Mouse (Mus musculus): ENCODE results near the gene Cnnm2. TPM values are rescaled to one million over a fixed set of nuclear protein-coding genes. Genes with fewer than 3 reads are reported as not detected.
A peak's percentile ranks its signal among the peaks of the same experiment; 100 is the strongest.

The Cnnm2 gene
- polyA plus RNA-seq, 1 experiment = 7.4 TPM

- WGBS = 93% methylated on average over 13 of the region's 13 CpGs
- H3K4me1 ChIP-seq (replicated peaks; ENCODE audit: control insufficient read depth, insufficient read depth, low read length) = peaks cover 8% of the 10 kb centered on the region; the same call in 1 of the 2 replicates
- no peak overlapping the region for H3K27ac ChIP-seq (ENCODE audit: control insufficient read depth, insufficient read depth, low read length)
- no peaks in the 10 kb centered on the region for H3K36me3 ChIP-seq (ENCODE audit: control insufficient read depth, insufficient read depth, low read length)
- no peak overlapping the region for H3K4me3 ChIP-seq (ENCODE audit: control insufficient read depth, insufficient read depth, low read length)
- TF ChIP-seq POLR2A (IDR thresholded peaks at IDR 0.05; ENCODE audit: control insufficient read depth, extremely low read depth, insufficient read depth, low read length, poor library complexity) (no peak), CTCF (IDR thresholded peaks at IDR 0.05; ENCODE audit: borderline replicate concordance, control insufficient read depth, extremely low read depth, insufficient read depth, low read length, poor library complexity) (no peak)
- DNase-seq = no peak
- no peaks in the 10 kb centered on the region for H3K27me3 ChIP-seq (ENCODE audit: control insufficient read depth, insufficient read depth, low read length)
Observed at GRCm38 (mm10) chr19:46877886-46878285, 116.5 kb downstream of the Cnnm2 start.

- 49% methylated on average over 13 of the region's 13 CpGs for WGBS
- no peaks in the 10 kb centered on the region for H3K36me3 ChIP-seq (ENCODE audit: control insufficient read depth, insufficient read depth, low read length)
- H3K4me1 ChIP-seq (replicated peaks; ENCODE audit: control insufficient read depth, insufficient read depth, low read length) = peaks cover 8% of the 10 kb centered on the region; the same call in 1 of the 2 replicates
- H3K4me3 ChIP-seq (ENCODE audit: control insufficient read depth, insufficient read depth, low read length) = no peak overlapping the region
- no peak overlapping the region for H3K27ac ChIP-seq (ENCODE audit: control insufficient read depth, insufficient read depth, low read length)
- peak; percentile 72 for DNase-seq
- TF ChIP-seq CTCF (IDR thresholded peaks at IDR 0.05; ENCODE audit: borderline replicate concordance, control insufficient read depth, extremely low read depth, insufficient read depth, low read length, poor library complexity) (peak; percentile 51; the same call in 1 of the 2 replicates), POLR2A (IDR thresholded peaks at IDR 0.05; ENCODE audit: control insufficient read depth, extremely low read depth, insufficient read depth, low read length, poor library complexity) (no peak)
- H3K27me3 ChIP-seq (ENCODE audit: control insufficient read depth, insufficient read depth, low read length) = no peaks in the 10 kb centered on the region
Observed at GRCm38 (mm10) chr19:46878346-46878745, 117.0 kb downstream of the Cnnm2 start.

- DNase-seq = no peak
- Histone ChIP-seq H3K27me3 (ENCODE audit: control insufficient read depth, insufficient read depth, low read length) (no peaks in the 10 kb centered on the region), H3K4me3 (ENCODE audit: control insufficient read depth, insufficient read depth, low read length) (no peak overlapping the region), H3K4me1 (replicated peaks; ENCODE audit: control insufficient read depth, insufficient read depth, low read length) (peaks cover 8% of the 10 kb centered on the region; the same call in 1 of the 2 replicates), H3K27ac (ENCODE audit: control insufficient read depth, insufficient read depth, low read length) (no peak overlapping the region), H3K36me3 (ENCODE audit: control insufficient read depth, insufficient read depth, low read length) (peaks cover under 1% of the 10 kb centered on the region)
- TF ChIP-seq CTCF (IDR thresholded peaks at IDR 0.05; ENCODE audit: borderline replicate concordance, control insufficient read depth, extremely low read depth, insufficient read depth, low read length, poor library complexity) (no peak), POLR2A (IDR thresholded peaks at IDR 0.05; ENCODE audit: control insufficient read depth, extremely low read depth, insufficient read depth, low read length, poor library complexity) (no peak)
- 97% methylated on average over 2 of the region's 2 CpGs for WGBS
Observed at GRCm38 (mm10) chr19:46879876-46880275, 118.5 kb downstream of the Cnnm2 start.

GRCm38 (mm10) chr19:46885365-46885764, 124.0 kb downstream of the Cnnm2 start:
- H3K4me1 ChIP-seq (replicated peaks; ENCODE audit: control insufficient read depth, insufficient read depth, low read length) = peaks cover 15% of the 10 kb centered on the region
- no peak overlapping the region for H3K4me3 ChIP-seq (ENCODE audit: control insufficient read depth, insufficient read depth, low read length)
- H3K36me3 ChIP-seq (ENCODE audit: control insufficient read depth, insufficient read depth, low read length) = peaks cover 24% of the 10 kb centered on the region
- no peak for TF ChIP-seq POLR2A (IDR thresholded peaks at IDR 0.05; ENCODE audit: control insufficient read depth, extremely low read depth, insufficient read depth, low read length, poor library complexity)
- TF ChIP-seq CTCF (IDR thresholded peaks at IDR 0.05; ENCODE audit: borderline replicate concordance, control insufficient read depth, extremely low read depth, insufficient read depth, low read length, poor library complexity) = no peak
- DNase-seq = no peak
- WGBS = 94% methylated on average over 4 of the region's 4 CpGs
- no peak overlapping the region for H3K27ac ChIP-seq (ENCODE audit: control insufficient read depth, insufficient read depth, low read length)
- H3K27me3 ChIP-seq (ENCODE audit: control insufficient read depth, insufficient read depth, low read length) = no peaks in the 10 kb centered on the region

- no peak for DNase-seq
- Histone ChIP-seq H3K27ac (ENCODE audit: control insufficient read depth, insufficient read depth, low read length) (no peak overlapping the region), H3K4me1 (replicated peaks; ENCODE audit: control insufficient read depth, insufficient read depth, low read length) (peaks cover 9% of the 10 kb centered on the region), H3K27me3 (ENCODE audit: control insufficient read depth, insufficient read depth, low read length) (no peaks in the 10 kb centered on the region), H3K4me3 (ENCODE audit: control insufficient read depth, insufficient read depth, low read length) (no peak overlapping the region), H3K36me3 (ENCODE audit: control insufficient read depth, insufficient read depth, low read length) (peaks cover 39% of the 10 kb centered on the region)
- TF ChIP-seq CTCF (IDR thresholded peaks at IDR 0.05; ENCODE audit: borderline replicate concordance, control insufficient read depth, extremely low read depth, insufficient read depth, low read length, poor library complexity) (no peak), POLR2A (IDR thresholded peaks at IDR 0.05; ENCODE audit: control insufficient read depth, extremely low read depth, insufficient read depth, low read length, poor library complexity) (no peak)
- WGBS = 90% methylated on average over 7 of the region's 7 CpGs
Observed at GRCm38 (mm10) chr19:46886826-46887225, 125.4 kb downstream of the Cnnm2 start.

GRCm38 (mm10) chr19:46887811-46888527, 126.6 kb downstream of the Cnnm2 start:
- Histone ChIP-seq H3K27ac (ENCODE audit: control insufficient read depth, insufficient read depth, low read length) (peak overlapping the region; percentile 81), H3K4me3 (ENCODE audit: control insufficient read depth, insufficient read depth, low read length) (no peak overlapping the region), H3K36me3 (ENCODE audit: control insufficient read depth, insufficient read depth, low read length) (peaks cover 43% of the 10 kb centered on the region), H3K4me1 (replicated peaks; ENCODE audit: control insufficient read depth, insufficient read depth, low read length) (peaks cover 9% of the 10 kb centered on the region), H3K27me3 (ENCODE audit: control insufficient read depth, insufficient read depth, low read length) (no peaks in the 10 kb centered on the region)
- 3% methylated on average over 14 of the region's 14 CpGs for WGBS
- 0 out of 2 replicates have a peak, but pooled peaks have one; percentile 26 for TF ChIP-seq CTCF (IDR thresholded peaks at IDR 0.05; ENCODE audit: borderline replicate concordance, control insufficient read depth, extremely low read depth, insufficient read depth, low read length, poor library complexity)
- peak; percentile 44; the same call in 1 of the 2 replicates for TF ChIP-seq POLR2A (IDR thresholded peaks at IDR 0.05; ENCODE audit: control insufficient read depth, extremely low read depth, insufficient read depth, low read length, poor library complexity)
- peak; percentile 73 for DNase-seq
